Mouse (Mus musculus): ENCODE measurements around the gene Rasa1. TPM values are rescaled to one million over a fixed set of nuclear protein-coding genes. Genes with fewer than 3 reads are reported as not detected.

Rasa1 gene
- polyA plus RNA-seq (2011; ENCODE audit: insufficient read depth, insufficient read length, low read depth, missing spikeins) = 48.8 and 60.2 TPM in 2 replicates

- Histone ChIP-seq H3K9me3 (replicated peaks; ENCODE audit: control insufficient read depth, insufficient read depth, low read length, poor library complexity, severe bottlenecking) (no peaks in the 10 kb centered on the region), H3K36me3 (ENCODE audit: control insufficient read depth, insufficient read depth, low read length, poor library complexity, severe bottlenecking) (no peaks in the 10 kb centered on the region), H3K4me1 (ENCODE audit: control insufficient read depth, insufficient read depth, low read length) (no peaks in the 10 kb centered on the region), H3K27ac (ENCODE audit: insufficient read depth, low read length) (peak within 1 kb of the TSS; percentile 12), H3K4me3 (ENCODE audit: low read depth, low read length) (peak within 1 kb of the TSS; percentile 96), H3K27me3 (ENCODE audit: control insufficient read depth, insufficient read depth, low read length, poor library complexity, severe bottlenecking) (no peaks in the 10 kb centered on the region), H3K9ac (ENCODE audit: low read depth, poor library complexity, severe bottlenecking) (peak within 1 kb of the TSS; percentile 96)
- TF ChIP-seq CTCF (IDR thresholded peaks at IDR 0.05; ENCODE audit: low read depth, low read length) (no peak), EP300 (IDR thresholded peaks at IDR 0.05; ENCODE audit: insufficient read depth, low read depth, low read length) (no peak), POLR2A (IDR thresholded peaks at IDR 0.05; ENCODE audit: insufficient read depth, low read length) (peak; percentile 88)
Observed at GRCm38 (mm10) chr13:85288843-85289713, at the start of gene Rasa1. Gene Rasa1 (minus strand): TSS chr13:85289130.

- no peak for TF ChIP-seq POLR2A (IDR thresholded peaks at IDR 0.05; ENCODE audit: insufficient read depth, low read length)
- TF ChIP-seq EP300 (IDR thresholded peaks at IDR 0.05; ENCODE audit: insufficient read depth, low read depth, low read length) = no peak
- TF ChIP-seq CTCF (IDR thresholded peaks at IDR 0.05; ENCODE audit: low read depth, low read length) = no peak
- Histone ChIP-seq H3K4me3 (ENCODE audit: low read depth, low read length) (no peak overlapping the region), H3K27ac (ENCODE audit: insufficient read depth, low read length) (no peak overlapping the region), H3K27me3 (ENCODE audit: control insufficient read depth, insufficient read depth, low read length, poor library complexity, severe bottlenecking) (no peaks in the 10 kb centered on the region), H3K4me1 (ENCODE audit: control insufficient read depth, insufficient read depth, low read length) (no peaks in the 10 kb centered on the region), H3K9ac (ENCODE audit: low read depth, poor library complexity, severe bottlenecking) (no peak overlapping the region), H3K9me3 (replicated peaks; ENCODE audit: control insufficient read depth, insufficient read depth, low read length, poor library complexity, severe bottlenecking) (no peaks in the 10 kb centered on the region), H3K36me3 (ENCODE audit: control insufficient read depth, insufficient read depth, low read length, poor library complexity, severe bottlenecking) (no peaks in the 10 kb centered on the region)
Observed at GRCm38 (mm10) chr13:85311547-85311946, 22.6 kb upstream of the Rasa1 start.

DNA sequence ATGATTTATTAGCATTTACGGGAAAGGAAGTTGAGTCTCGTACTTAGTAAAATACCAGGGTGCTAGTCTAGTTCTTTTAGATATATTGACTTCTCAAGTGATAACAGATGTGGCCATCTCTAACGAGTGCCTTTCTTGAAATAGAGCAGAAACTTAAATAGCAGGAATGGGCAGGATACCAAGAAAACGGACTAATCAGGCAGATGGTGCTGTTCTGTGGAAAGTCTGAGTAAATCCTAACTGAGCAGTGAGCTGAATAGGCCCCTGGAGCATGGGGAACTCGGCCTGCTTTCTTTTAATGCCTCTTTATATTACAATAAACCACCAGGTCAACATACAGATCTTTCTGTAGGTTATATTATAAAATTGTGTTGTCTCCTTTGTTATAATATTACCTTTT lies 22.0 kb upstream of the Rasa1 start:
- Histone ChIP-seq H3K27ac (ENCODE audit: insufficient read depth, low read length) (no peak overlapping the region), H3K4me1 (ENCODE audit: control insufficient read depth, insufficient read depth, low read length) (no peaks in the 10 kb centered on the region), H3K9me3 (replicated peaks; ENCODE audit: control insufficient read depth, insufficient read depth, low read length, poor library complexity, severe bottlenecking) (no peaks in the 10 kb centered on the region), H3K9ac (ENCODE audit: low read depth, poor library complexity, severe bottlenecking) (no peak overlapping the region), H3K36me3 (ENCODE audit: control insufficient read depth, insufficient read depth, low read length, poor library complexity, severe bottlenecking) (no peaks in the 10 kb centered on the region), H3K27me3 (ENCODE audit: control insufficient read depth, insufficient read depth, low read length, poor library complexity, severe bottlenecking) (no peaks in the 10 kb centered on the region), H3K4me3 (ENCODE audit: low read depth, low read length) (no peak overlapping the region)
- no peak for TF ChIP-seq EP300 (IDR thresholded peaks at IDR 0.05; ENCODE audit: insufficient read depth, low read depth, low read length)

- TF ChIP-seq CTCF (IDR thresholded peaks at IDR 0.05; ENCODE audit: low read depth, low read length) (no peak), POLR2A (IDR thresholded peaks at IDR 0.05; ENCODE audit: insufficient read depth, low read length) (no peak), EP300 (IDR thresholded peaks at IDR 0.05; ENCODE audit: insufficient read depth, low read depth, low read length) (no peak)
- no peaks in the 10 kb centered on the region for H3K27me3 ChIP-seq (ENCODE audit: control insufficient read depth, insufficient read depth, low read length, poor library complexity, severe bottlenecking)
- no peaks in the 10 kb centered on the region for H3K9me3 ChIP-seq (replicated peaks; ENCODE audit: control insufficient read depth, insufficient read depth, low read length, poor library complexity, severe bottlenecking)
- H3K27ac ChIP-seq (ENCODE audit: insufficient read depth, low read length) = no peak overlapping the region
- no peak overlapping the region for H3K4me3 ChIP-seq (ENCODE audit: low read depth, low read length)
- no peak overlapping the region for H3K9ac ChIP-seq (ENCODE audit: low read depth, poor library complexity, severe bottlenecking)
- H3K4me1 ChIP-seq (ENCODE audit: control insufficient read depth, insufficient read depth, low read length) = no peaks in the 10 kb centered on the region
- H3K36me3 ChIP-seq (ENCODE audit: control insufficient read depth, insufficient read depth, low read length, poor library complexity, severe bottlenecking) = no peaks in the 10 kb centered on the region
Observed at GRCm38 (mm10) chr13:85310483-85310882, 21.6 kb upstream of the Rasa1 start.

- Histone ChIP-seq H3K9ac (ENCODE audit: low read depth, poor library complexity, severe bottlenecking) (no peak overlapping the region), H3K27me3 (ENCODE audit: control insufficient read depth, insufficient read depth, low read length, poor library complexity, severe bottlenecking) (no peaks in the 10 kb centered on the region), H3K4me1 (ENCODE audit: control insufficient read depth, insufficient read depth, low read length) (no peaks in the 10 kb centered on the region), H3K4me3 (ENCODE audit: low read depth, low read length) (no peak overlapping the region), H3K27ac (ENCODE audit: insufficient read depth, low read length) (no peak overlapping the region), H3K9me3 (replicated peaks; ENCODE audit: control insufficient read depth, insufficient read depth, low read length, poor library complexity, severe bottlenecking) (no peaks in the 10 kb centered on the region), H3K36me3 (ENCODE audit: control insufficient read depth, insufficient read depth, low read length, poor library complexity, severe bottlenecking) (no peaks in the 10 kb centered on the region)
- no peak for TF ChIP-seq EP300 (IDR thresholded peaks at IDR 0.05; ENCODE audit: insufficient read depth, low read depth, low read length)
- no peak for TF ChIP-seq POLR2A (IDR thresholded peaks at IDR 0.05; ENCODE audit: insufficient read depth, low read length)
- TF ChIP-seq CTCF (IDR thresholded peaks at IDR 0.05; ENCODE audit: low read depth, low read length) = no peak
Observed at GRCm38 (mm10) chr13:85306039-85306438, 17.1 kb upstream of the Rasa1 start.

- H3K9ac ChIP-seq (ENCODE audit: low read depth, poor library complexity, severe bottlenecking) = no peak overlapping the region
- TF ChIP-seq EP300 (IDR thresholded peaks at IDR 0.05; ENCODE audit: insufficient read depth, low read depth, low read length) = no peak
- no peak for TF ChIP-seq POLR2A (IDR thresholded peaks at IDR 0.05; ENCODE audit: insufficient read depth, low read length)
- TF ChIP-seq CTCF (IDR thresholded peaks at IDR 0.05; ENCODE audit: low read depth, low read length) = no peak
- no peaks in the 10 kb centered on the region for H3K9me3 ChIP-seq (replicated peaks; ENCODE audit: control insufficient read depth, insufficient read depth, low read length, poor library complexity, severe bottlenecking)
- H3K4me3 ChIP-seq (ENCODE audit: low read depth, low read length) = no peak overlapping the region
- no peaks in the 10 kb centered on the region for H3K4me1 ChIP-seq (ENCODE audit: control insufficient read depth, insufficient read depth, low read length)
- no peaks in the 10 kb centered on the region for H3K36me3 ChIP-seq (ENCODE audit: control insufficient read depth, insufficient read depth, low read length, poor library complexity, severe bottlenecking)
- no peak overlapping the region for H3K27ac ChIP-seq (ENCODE audit: insufficient read depth, low read length)
- H3K27me3 ChIP-seq (ENCODE audit: control insufficient read depth, insufficient read depth, low read length, poor library complexity, severe bottlenecking) = no peaks in the 10 kb centered on the region
Observed at GRCm38 (mm10) chr13:85290651-85291050, 1.7 kb upstream of the Rasa1 start.
